Mouse (Mus musculus): ENCODE measurements around the gene Chad.

Chad gene

GRCm38 (mm10) chr11:94566534-94566933, 1.7 kb downstream of the Chad start:
- DNase-seq (ENCODE audit: low spot score) = no peak

GRCm38 (mm10) chr11:94567326-94567725, 2.5 kb downstream of the Chad start:
- no peak for DNase-seq (ENCODE audit: low spot score)

GRCm38 (mm10) chr11:94570612-94571011, 5.8 kb downstream of the Chad start:
- DNase-seq (ENCODE audit: low spot score) = no peak

- DNase-seq (ENCODE audit: low spot score) = no peak
These were observed 7.0 kb downstream of the Chad start for GRCm38 (mm10) chr11:94571850-94572249.

GRCm38 (mm10) chr11:94574560-94574959, 9.7 kb downstream of the Chad start:
- no peak for DNase-seq (ENCODE audit: low spot score)

- DNase-seq (ENCODE audit: low spot score) = no peak
These were observed 10.2 kb downstream of the Chad start for GRCm38 (mm10) chr11:94575036-94575435.

GRCm38 (mm10) chr11:94576361-94576760, 11.5 kb downstream of the Chad start:
- no peak for DNase-seq (ENCODE audit: low spot score)

- no peak for DNase-seq (ENCODE audit: low spot score)
These were observed 15.4 kb downstream of the Chad start for GRCm38 (mm10) chr11:94580111-94580740.

GRCm38 (mm10) chr11:94585091-94585490, 20.2 kb downstream of the Chad start:
- DNase-seq (ENCODE audit: low spot score) = no peak

- DNase-seq (ENCODE audit: low spot score) = no peak
These were observed 22.7 kb downstream of the Chad start for GRCm38 (mm10) chr11:94587511-94587910.

- DNase-seq (ENCODE audit: low spot score) = no peak
These were observed 31.5 kb downstream of the Chad start for GRCm38 (mm10) chr11:94596311-94596852.

GRCm38 (mm10) chr11:94597319-94597718, 32.5 kb downstream of the Chad start:
- no peak for DNase-seq (ENCODE audit: low spot score)

- DNase-seq (ENCODE audit: low spot score) = peak; percentile 23
These were observed 33.7 kb downstream of the Chad start for GRCm38 (mm10) chr11:94598437-94599120.

GRCm38 (mm10) chr11:94600447-94600846, 35.6 kb downstream of the Chad start:
- DNase-seq (ENCODE audit: low spot score) = no peak

GRCm38 (mm10) chr11:94601321-94602281, 36.8 kb downstream of the Chad start, which contains the start of gene Acsf2:
Acsf2 (minus strand) TSS chr11:94601871.
- DNase-seq (ENCODE audit: low spot score) = peak; percentile 89

GRCm38 (mm10) chr11:94602356-94602955, 37.6 kb downstream of the Chad start:
- DNase-seq (ENCODE audit: low spot score) = no peak

GRCm38 (mm10) chr11:94610744-94611740, 46.2 kb downstream of the Chad start:
- DNase-seq (ENCODE audit: low spot score) = no peak

- DNase-seq (ENCODE audit: low spot score) = no peak
These were observed 49.8 kb downstream of the Chad start for GRCm38 (mm10) chr11:94614603-94615002.

- DNase-seq (ENCODE audit: low spot score) = no peak
These were observed 50.6 kb downstream of the Chad start for GRCm38 (mm10) chr11:94615494-94615893.

- DNase-seq (ENCODE audit: low spot score) = no peak
These were observed 52.8 kb downstream of the Chad start for GRCm38 (mm10) chr11:94617646-94618045.
